Comparison of ENCODE assay signal across 13 mouse cellular contexts in the genomic region with DNA sequence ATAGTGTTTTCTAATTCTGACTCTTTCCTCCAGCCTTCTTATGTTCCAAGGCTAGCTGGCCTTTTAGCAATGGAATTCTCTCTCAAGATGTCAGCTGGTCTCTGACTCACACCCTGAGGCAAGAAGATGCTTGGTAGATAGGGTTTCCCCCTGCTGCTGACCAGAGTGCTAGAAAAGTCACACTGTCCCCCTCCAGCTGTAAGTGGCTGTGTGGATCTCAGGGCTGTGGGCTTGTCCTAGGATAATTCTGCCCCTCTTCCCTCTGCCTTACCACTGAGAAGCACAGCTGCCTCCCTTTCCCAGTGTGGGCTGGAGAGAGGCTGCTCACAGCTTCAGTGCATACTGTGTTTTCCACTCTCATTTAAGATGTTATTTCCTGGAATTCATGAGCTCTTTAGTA.
A peak's percentile ranks its signal among the peaks of the same experiment; 100 is the strongest.
DNase-seq lines count a peak whose midpoint lies in the region; ATAC-seq and TF ChIP-seq lines count a peak whose summit lies in the region.
"Had no signal": no experiment of that assay in that cellular context is flagged by ENCODE, and none has a peak within 500 bp of the region (broad histone marks: within the 10 kb centered on the region; RNA-seq: fewer than 3 reads in every experiment).

No protein-coding gene starts in this region.

- in situ Hi-C loops in CH12.LX (cut with MboI; ENCODE audit: low pct_ligation_motif_present, low pct_unique_long_range_greater_than_20kb, low sequenced_read_pairs), result no loop called here

- no peak overlapping the region for H3K9ac ChIP-seq in limb, embryonic 11.5 days (ENCODE audit: low read length)
- H3K9ac ChIP-seq in CH12.LX (ENCODE audit: insufficient read depth, low read depth), result no peak overlapping the region
- H3K9ac ChIP-seq: limb, embryonic 15.5 days had no signal

- no peak for TF ChIP-seq CTCF in CH12.LX (conservative IDR thresholded peaks at IDR 0.05 in 1 of 2, IDR thresholded peaks at IDR 0.05 in 1 of 2; ENCODE audit: low read depth in 2 of 2, low read length in 2 of 2)

- no peak overlapping the region for H3K4me2 ChIP-seq in limb, embryonic 11.5 days (ENCODE audit: low read depth, severe bottlenecking)
- H3K4me2 ChIP-seq in CH12.LX (ENCODE audit: insufficient read depth, low read depth, poor library complexity, severe bottlenecking), result no peak overlapping the region; the same call in 1 of the 2 replicates
- H3K4me2 ChIP-seq: limb, embryonic 15.5 days had no signal

- TF ChIP-seq POLR2A in CH12.LX (IDR thresholded peaks at IDR 0.05; ENCODE audit: low read depth, low read length), result no peak

- peak; percentile 91 for ATAC-seq in frontal cortex, adult (ENCODE audit: low TSS enrichment)
- peak; percentile 65; the same call in 1 of the 2 replicates for ATAC-seq in limb, embryonic 11.5 days (ENCODE audit: insufficient number of reproducible peaks, low FRiP score, low TSS enrichment, low read depth)

- no peak overlapping the region for H3K27ac ChIP-seq in limb, embryonic 11.5 days (replicated peaks; ENCODE audit: low read depth, low read length)
- H3K27ac ChIP-seq in limb, embryonic 10.5 days, result no peak overlapping the region
- no peak overlapping the region for H3K27ac ChIP-seq in CH12.LX (ENCODE audit: insufficient read depth, low read depth)
- H3K27ac ChIP-seq in embryonic facial prominence, embryonic 10.5 days (replicated peaks), result 0 out of 2 replicates have a peak overlapping the region, but pooled peaks have one; percentile 19
- H3K27ac ChIP-seq: limb, embryonic 15.5 days had no signal

- no peak overlapping the region for H3K4me3 ChIP-seq in limb, embryonic 11.5 days (ENCODE audit: low read depth, low read length)
- no peak overlapping the region for H3K4me3 ChIP-seq in limb, embryonic 10.5 days
- H3K4me3 ChIP-seq in CH12.LX (replicated peaks in 1 of 3; ENCODE audit: low read depth in 2 of 3, low read length in 2 of 3, poor library complexity in 1 of 3), result no peak overlapping the region
- no peak overlapping the region for H3K4me3 ChIP-seq in embryonic facial prominence, embryonic 10.5 days
- H3K4me3 ChIP-seq: limb, embryonic 15.5 days had no signal

- no peaks in the 10 kb centered on the region for H3K79me2 ChIP-seq in CH12.LX (replicated peaks; ENCODE audit: control insufficient read depth, extremely low read depth, insufficient read depth, poor library complexity, severe bottlenecking)

- no peaks in the 10 kb centered on the region for H3K36me3 ChIP-seq in limb, embryonic 11.5 days (ENCODE audit: control insufficient read depth, insufficient read depth, low read length)
- no peaks in the 10 kb centered on the region for H3K36me3 ChIP-seq in limb, embryonic 10.5 days
- H3K36me3 ChIP-seq in CH12.LX (replicated peaks in 1 of 2; ENCODE audit: control insufficient read depth in 1 of 2, insufficient read depth in 1 of 2, low read length in 1 of 2), result no peaks in the 10 kb centered on the region
- no peaks in the 10 kb centered on the region for H3K36me3 ChIP-seq in embryonic facial prominence, embryonic 10.5 days (replicated peaks)
- H3K36me3 ChIP-seq: limb, embryonic 15.5 days had no signal

- H3K9me3 ChIP-seq in limb, embryonic 11.5 days (ENCODE audit: control insufficient read depth, low read length), result no peaks in the 10 kb centered on the region
- H3K9me3 ChIP-seq in limb, embryonic 10.5 days (replicated peaks), result no peaks in the 10 kb centered on the region
- no peaks in the 10 kb centered on the region for H3K9me3 ChIP-seq in CH12.LX (replicated peaks; ENCODE audit: low read length)
- no peaks in the 10 kb centered on the region for H3K9me3 ChIP-seq in embryonic facial prominence, embryonic 10.5 days
- H3K9me3 ChIP-seq: limb, embryonic 15.5 days had no signal

- H3K27me3 ChIP-seq in limb, embryonic 11.5 days (ENCODE audit: control insufficient read depth, insufficient read depth, low read length), result no peaks in the 10 kb centered on the region
- H3K27me3 ChIP-seq in limb, embryonic 10.5 days (ENCODE audit: low read depth, poor library complexity, severe bottlenecking), result no peaks in the 10 kb centered on the region
- no peaks in the 10 kb centered on the region for H3K27me3 ChIP-seq in CH12.LX (replicated peaks)
- no peaks in the 10 kb centered on the region for H3K27me3 ChIP-seq in embryonic facial prominence, embryonic 10.5 days (replicated peaks; ENCODE audit: low read depth, poor library complexity, severe bottlenecking)
- H3K27me3 ChIP-seq: limb, embryonic 15.5 days had no signal

- dilution Hi-C loops in CH12.LX (cut with MboI; ENCODE audit: extremely low pct_ligation_motif_present, extremely low pct_unique_long_range_greater_than_20kb, low sequenced_read_pairs), result no loop called here

- no peaks in the 10 kb centered on the region for H3K4me1 ChIP-seq in limb, embryonic 11.5 days (ENCODE audit: control insufficient read depth, insufficient read depth, low read length)
- peaks cover 17% of the 10 kb centered on the region for H3K4me1 ChIP-seq in limb, embryonic 10.5 days
- H3K4me1 ChIP-seq in CH12.LX (ENCODE audit: control insufficient read depth in 1 of 2, insufficient read depth in 2 of 2), result peaks cover 10 to 15% of the 10 kb centered on the region in 2 experiments
- H3K4me1 ChIP-seq in embryonic facial prominence, embryonic 10.5 days, result peaks cover 14% of the 10 kb centered on the region
- H3K4me1 ChIP-seq: limb, embryonic 15.5 days had no signal

- no peak for DNase-seq in frontal cortex, postnatal 14 days (ENCODE audit: low spot score in 2 of 2)
- no peak for DNase-seq in limb, embryonic 11.5 days (ENCODE audit: low spot score)
- DNase-seq in limb, embryonic 10.5 days (ENCODE audit: low spot score), result no peak
- peak; percentile 23 for DNase-seq in CH12.LX (ENCODE audit: extremely low read depth)
- DNase-seq in embryonic facial prominence, embryonic 10.5 days (ENCODE audit: low spot score), result peak; percentile 23
- no peak for DNase-seq in spleen, postnatal 10 days (ENCODE audit: low spot score in 2 of 2)
- no peak for DNase-seq in gastrocnemius, postnatal 14 days
- DNase-seq: adrenal gland, adult 2 months; B cell, adult 2 months; cerebellum, postnatal 36 days; spleen, adult 18-20 months had no signal

- TF ChIP-seq RAD21 in CH12.LX (IDR thresholded peaks at IDR 0.05; ENCODE audit: low read depth, low read length), result no peak

- TF ChIP-seq EP300 in CH12.LX (IDR thresholded peaks at IDR 0.05; ENCODE audit: low read length), result no peak

- intact Hi-C loops in gastrocnemius, postnatal 14 days (cut with DNase I; ENCODE audit: low total_unique reads), result no loop called here

TF ChIP-seq in CH12.LX, 34 proteins besides CTCF, POLR2A, EP300 and RAD21:
- TF ChIP-seq JUND (conservative IDR thresholded peaks at IDR 0.05; ENCODE audit: low read depth, low read length), result no peak
- no peak for TF ChIP-seq E2F4 (IDR thresholded peaks at IDR 0.05; ENCODE audit: insufficient replicate concordance, low read depth, low read length)
- no peak for TF ChIP-seq TBP (conservative IDR thresholded peaks at IDR 0.05; ENCODE audit: low read depth, low read length)
- 0 out of 2 replicates have a peak, but pooled peaks have one; percentile 20 for TF ChIP-seq ETS1 (conservative IDR thresholded peaks at IDR 0.05; ENCODE audit: low read depth, low read length)
- no peak for TF ChIP-seq UBTF (IDR thresholded peaks at IDR 0.05; ENCODE audit: low read depth, low read length)
- no peak for TF ChIP-seq MAFK (IDR thresholded peaks at IDR 0.05; ENCODE audit: insufficient replicate concordance, low read length)
- TF ChIP-seq MAX (IDR thresholded peaks at IDR 0.05; ENCODE audit: low read length), result no peak
- TF ChIP-seq CHD1 (IDR thresholded peaks at IDR 0.05; ENCODE audit: low read depth, low read length), result no peak
- no peak for TF ChIP-seq TCF12 (IDR thresholded peaks at IDR 0.05; ENCODE audit: low read depth, low read length)
- TF ChIP-seq ZC3H11A (IDR thresholded peaks at IDR 0.05; ENCODE audit: low read depth, low read length), result no peak
- no peak for TF ChIP-seq PAX5 (IDR thresholded peaks at IDR 0.05; ENCODE audit: low read length)
- no peak for TF ChIP-seq ZNF384 (IDR thresholded peaks at IDR 0.05; ENCODE audit: low read depth, low read length)
- 0 out of 2 replicates have a peak, but pooled peaks have one; percentile 29 for TF ChIP-seq MEF2A (IDR thresholded peaks at IDR 0.05; ENCODE audit: borderline replicate concordance, low read depth, low read length)
- TF ChIP-seq IRF4 (IDR thresholded peaks at IDR 0.05; ENCODE audit: low read depth, low read length), result 0 out of 2 replicates have a peak, but pooled peaks have one; percentile 11
- TF ChIP-seq MYC (IDR thresholded peaks at IDR 0.05; ENCODE audit: low read depth, low read length), result no peak
- no peak for TF ChIP-seq RCOR1 (conservative IDR thresholded peaks at IDR 0.05; ENCODE audit: low read depth, low read length)
- TF ChIP-seq MXI1 (IDR thresholded peaks at IDR 0.05; ENCODE audit: low read depth, low read length), result no peak
- no peak for TF ChIP-seq USF2 (conservative IDR thresholded peaks at IDR 0.05; ENCODE audit: low read depth, low read length)
- TF ChIP-seq ZMIZ1 (IDR thresholded peaks at IDR 0.05; ENCODE audit: low read depth, low read length), result no peak
- TF ChIP-seq HCFC1 (IDR thresholded peaks at IDR 0.05; ENCODE audit: low read depth, low read length), result no peak
- TF ChIP-seq SMC3 (IDR thresholded peaks at IDR 0.05; ENCODE audit: low read depth, low read length), result no peak
- TF ChIP-seq ELF1 (IDR thresholded peaks at IDR 0.05; ENCODE audit: low read depth, low read length), result no peak
TF ChIP-seq in CH12.LX: peak in this region for 3.

Comparison
In these comparisons a context has a peak if more than half of its experiments do, and no peak if none do; other contexts are left out.
1. DNase-seq: peak in CH12.LX (single experiment) and embryonic facial prominence, embryonic 10.5 days (single experiment); none in frontal cortex, postnatal 14 days (0 of 2), limb, embryonic 11.5 days (single experiment), limb, embryonic 10.5 days (single experiment), spleen, postnatal 10 days (0 of 2) and gastrocnemius, postnatal 14 days (single experiment).